Mouse (Mus musculus): Measurements from ENCODE around the gene Fignl2.

Fignl2 gene

GRCm38 (mm10) chr15:101081035-101081548 lies 2.7 kb upstream of the Fignl2 start:
- no peak for DNase-seq (ENCODE audit: low read depth, low spot score)
- Histone ChIP-seq H3K36me3 (ENCODE audit: control insufficient read depth, insufficient read depth, low read length, poor library complexity, severe bottlenecking) (no peaks in the 10 kb centered on the region), H3K27me3 (ENCODE audit: control insufficient read depth, insufficient read depth, low read length, poor library complexity, severe bottlenecking) (0 out of 2 replicates have a peak, but pooled peaks cover 2% of the 10 kb centered on the region)

GRCm38 (mm10) chr15:101080031-101080520 lies 1.7 kb upstream of the Fignl2 start:
- H3K36me3 ChIP-seq (ENCODE audit: control insufficient read depth, insufficient read depth, low read length, poor library complexity, severe bottlenecking) = no peaks in the 10 kb centered on the region
- H3K27me3 ChIP-seq (ENCODE audit: control insufficient read depth, insufficient read depth, low read length, poor library complexity, severe bottlenecking) = 0 out of 2 replicates have a peak, but pooled peaks cover 2% of the 10 kb centered on the region
- DNase-seq (ENCODE audit: low read depth, low spot score) = no peak

- no peak for DNase-seq (ENCODE audit: low read depth, low spot score)
- Histone ChIP-seq H3K27me3 (ENCODE audit: control insufficient read depth, insufficient read depth, low read length, poor library complexity, severe bottlenecking) (0 out of 2 replicates have a peak, but pooled peaks cover 2% of the 10 kb centered on the region), H3K36me3 (ENCODE audit: control insufficient read depth, insufficient read depth, low read length, poor library complexity, severe bottlenecking) (no peaks in the 10 kb centered on the region)
Observed at GRCm38 (mm10) chr15:101078731-101079156, 377 bp upstream of the Fignl2 start.

GRCm38 (mm10) chr15:101077001-101077812 lies 1.2 kb downstream of the Fignl2 start:
- DNase-seq (ENCODE audit: low read depth, low spot score) = no peak
- H3K27me3 ChIP-seq (ENCODE audit: control insufficient read depth, insufficient read depth, low read length, poor library complexity, severe bottlenecking) = 0 out of 2 replicates have a peak, but pooled peaks cover 2% of the 10 kb centered on the region
- H3K36me3 ChIP-seq (ENCODE audit: control insufficient read depth, insufficient read depth, low read length, poor library complexity, severe bottlenecking) = no peaks in the 10 kb centered on the region

- DNase-seq (ENCODE audit: low read depth, low spot score) = no peak
- Histone ChIP-seq H3K27me3 (ENCODE audit: control insufficient read depth, insufficient read depth, low read length, poor library complexity, severe bottlenecking) (no peaks in the 10 kb centered on the region), H3K36me3 (ENCODE audit: control insufficient read depth, insufficient read depth, low read length, poor library complexity, severe bottlenecking) (no peaks in the 10 kb centered on the region)
Observed at GRCm38 (mm10) chr15:101076071-101077000, 2.0 kb downstream of the Fignl2 start.

GRCm38 (mm10) chr15:101075656-101076055 lies 2.7 kb downstream of the Fignl2 start:
- no peak for DNase-seq (ENCODE audit: low read depth, low spot score)
- H3K27me3 ChIP-seq (ENCODE audit: control insufficient read depth, insufficient read depth, low read length, poor library complexity, severe bottlenecking) = no peaks in the 10 kb centered on the region
- no peaks in the 10 kb centered on the region for H3K36me3 ChIP-seq (ENCODE audit: control insufficient read depth, insufficient read depth, low read length, poor library complexity, severe bottlenecking)

- no peak for DNase-seq (ENCODE audit: low read depth, low spot score)
- Histone ChIP-seq H3K36me3 (ENCODE audit: control insufficient read depth, insufficient read depth, low read length, poor library complexity, severe bottlenecking) (no peaks in the 10 kb centered on the region), H3K27me3 (ENCODE audit: control insufficient read depth, insufficient read depth, low read length, poor library complexity, severe bottlenecking) (no peaks in the 10 kb centered on the region)
Observed at GRCm38 (mm10) chr15:101075150-101075549, 3.2 kb downstream of the Fignl2 start.

- no peak for DNase-seq (ENCODE audit: low read depth, low spot score)
- Histone ChIP-seq H3K27me3 (ENCODE audit: control insufficient read depth, insufficient read depth, low read length, poor library complexity, severe bottlenecking) (no peaks in the 10 kb centered on the region), H3K36me3 (ENCODE audit: control insufficient read depth, insufficient read depth, low read length, poor library complexity, severe bottlenecking) (no peaks in the 10 kb centered on the region)
Observed at GRCm38 (mm10) chr15:101074067-101074466, 4.3 kb downstream of the Fignl2 start.

- DNase-seq (ENCODE audit: low read depth, low spot score) = no peak
- Histone ChIP-seq H3K36me3 (ENCODE audit: control insufficient read depth, insufficient read depth, low read length, poor library complexity, severe bottlenecking) (no peaks in the 10 kb centered on the region), H3K27me3 (ENCODE audit: control insufficient read depth, insufficient read depth, low read length, poor library complexity, severe bottlenecking) (no peaks in the 10 kb centered on the region)
Observed at GRCm38 (mm10) chr15:101072736-101073135, 5.6 kb downstream of the Fignl2 start.

- H3K36me3 ChIP-seq (ENCODE audit: control insufficient read depth, insufficient read depth, low read length, poor library complexity, severe bottlenecking) = no peaks in the 10 kb centered on the region
- no peaks in the 10 kb centered on the region for H3K27me3 ChIP-seq (ENCODE audit: control insufficient read depth, insufficient read depth, low read length, poor library complexity, severe bottlenecking)
Observed at GRCm38 (mm10) chr15:101070762-101071161, 7.6 kb downstream of the Fignl2 start.

GRCm38 (mm10) chr15:101069641-101070190 lies 8.7 kb downstream of the Fignl2 start:
- no peak for DNase-seq (ENCODE audit: low read depth, low spot score)
- Histone ChIP-seq H3K27me3 (ENCODE audit: control insufficient read depth, insufficient read depth, low read length, poor library complexity, severe bottlenecking) (no peaks in the 10 kb centered on the region), H3K36me3 (ENCODE audit: control insufficient read depth, insufficient read depth, low read length, poor library complexity, severe bottlenecking) (no peaks in the 10 kb centered on the region)

More at GRCm38 (mm10) chr15:101070762-101071161, 7.6 kb downstream of the Fignl2 start:
- no peak for DNase-seq (ENCODE audit: low read depth, low spot score)

- no peaks in the 10 kb centered on the region for H3K36me3 ChIP-seq (ENCODE audit: control insufficient read depth, insufficient read depth, low read length, poor library complexity, severe bottlenecking)
- no peak for DNase-seq (ENCODE audit: low read depth, low spot score)
Observed at GRCm38 (mm10) chr15:101068671-101069070, 9.7 kb downstream of the Fignl2 start.

GRCm38 (mm10) chr15:101068029-101068428 lies 10.3 kb downstream of the Fignl2 start:
- no peaks in the 10 kb centered on the region for H3K27me3 ChIP-seq (ENCODE audit: control insufficient read depth, insufficient read depth, low read length, poor library complexity, severe bottlenecking)
- no peak for DNase-seq (ENCODE audit: low read depth, low spot score)
- H3K36me3 ChIP-seq (ENCODE audit: control insufficient read depth, insufficient read depth, low read length, poor library complexity, severe bottlenecking) = no peaks in the 10 kb centered on the region

More at GRCm38 (mm10) chr15:101068671-101069070, 9.7 kb downstream of the Fignl2 start:
- H3K27me3 ChIP-seq (ENCODE audit: control insufficient read depth, insufficient read depth, low read length, poor library complexity, severe bottlenecking) = no peaks in the 10 kb centered on the region
